Mouse (Mus musculus) inflammation-experienced regulatory T-cells (primary cell): Measurements from ENCODE around the gene E2f4. TPM values are rescaled to one million over a fixed set of nuclear protein-coding genes. Genes with fewer than 3 reads are reported as not detected.

Experiments used
- polyA plus RNA-seq, 2 experiments: library from polyadenylated mRNA; unstranded; fragments of 100-300 nt; shearing (Covaris generic); gene quantifications; one replicate each; pipeline ENCODE4 v1.2.1; 2017

E2f4 gene
- polyA plus RNA-seq, result 100 to 1,000 TPM; 150 to 169 TPM

GRCm38 (mm10) chr8:105297511-105298192 is at the start of gene E2f4:
Gene E2f4, plus strand, starts transcription at chr8:105297663.

GRCm38 (mm10) chr8:105254966-105255350 is 42.5 kb upstream of the E2f4 start, which contains the start of gene B3gnt9:
Gene B3gnt9, minus strand, starts transcription at chr8:105255153.

GRCm38 (mm10) chr8:105264024-105264982 is 33.2 kb upstream of the E2f4 start, which contains the start of the genes Tradd and Fbxl8:
Gene Tradd, minus strand, starts transcription at chr8:105264609.
Gene Fbxl8, plus strand, starts transcription at chr8:105264648.

GRCm38 (mm10) chr8:105269461-105269947 is 28.0 kb upstream of the E2f4 start, which contains the start of gene Hsf4:
Gene Hsf4, plus strand, starts transcription at chr8:105269801.

GRCm38 (mm10) chr8:105275840-105276239 is 21.6 kb upstream of the E2f4 start, which contains the start of gene Nol3:
Gene Nol3, plus strand, starts transcription at chr8:105276140.

GRCm38 (mm10) chr8:105289805-105290460 is 7.5 kb upstream of the E2f4 start, which contains the start of gene 4931428F04Rik:
Gene 4931428F04Rik, minus strand, starts transcription at chr8:105289864.

GRCm38 (mm10) chr8:105295895-105296573 is 1.4 kb upstream of the E2f4 start, which contains the start of gene Exoc3l:
Gene Exoc3l, minus strand, starts transcription at chr8:105296101.

GRCm38 (mm10) chr8:105305211-105306145 is 8.0 kb downstream of the E2f4 start, which contains the start of gene Elmo3:
Gene Elmo3, plus strand, starts transcription at chr8:105305601.

GRCm38 (mm10) chr8:105326141-105326672 is 28.7 kb downstream of the E2f4 start, which contains the start of the genes Lrrc29 and Tmem208:
Gene Lrrc29, minus strand, starts transcription at chr8:105326278.
Gene Tmem208, plus strand, starts transcription at chr8:105326354.

GRCm38 (mm10) chr8:105347428-105348221 is 50.2 kb downstream of the E2f4 start, which contains the start of gene Fhod1:
Gene Fhod1, minus strand, starts transcription at chr8:105347953.

GRCm38 (mm10) chr8:105348450-105349095 is 51.1 kb downstream of the E2f4 start, which contains the start of gene Slc9a5:
Gene Slc9a5, plus strand, starts transcription at chr8:105348843.

Other genes with a start within 250 kb of the E2f4 start
- under 1 TPM in 1 of 2 experiments, not detected in 1; 0.36 TPM for gene Ces3a, start 249.1 kb upstream of the E2f4 start, polyA plus RNA-seq
- under 1 TPM; 0.12 to 0.49 TPM for gene Ces3b, start 213.9 kb upstream of the E2f4 start, polyA plus RNA-seq
- gene Ces4a, start 165.9 kb upstream of the E2f4 start, polyA plus RNA-seq, result 1 to 10 TPM in 1 of 2 experiments, under 1 TPM in 1; 0.31 to 1.2 TPM
- 100 to 1,000 TPM; 106 to 136 TPM for gene Cbfb, start 127.0 kb upstream of the E2f4 start, polyA plus RNA-seq
- gene D230025D16Rik, start 72.5 kb upstream of the E2f4 start, polyA plus RNA-seq, result 10 to 100 TPM; 26.1 to 30.7 TPM
- gene B3gnt9, start 42.5 kb upstream of the E2f4 start, polyA plus RNA-seq, result 1 to 10 TPM; 1.7 to 2.5 TPM
- 10 to 100 TPM; 66.5 to 74.3 TPM for gene Tradd, start 33.1 kb upstream of the E2f4 start, polyA plus RNA-seq
- 10 to 100 TPM; 23.3 to 29.8 TPM for gene Fbxl8, start 33.0 kb upstream of the E2f4 start, polyA plus RNA-seq
- gene Hsf4, start 27.9 kb upstream of the E2f4 start, polyA plus RNA-seq, result 1 to 10 TPM in 1 of 2 experiments, under 1 TPM in 1; 0.88 to 1.1 TPM
- 1 to 10 TPM in 1 of 2 experiments, not detected in 1; 1.6 TPM for gene Nol3, start 21.5 kb upstream of the E2f4 start, polyA plus RNA-seq
- 1 to 10 TPM; 1.9 to 4.2 TPM for gene 4931428F04Rik, start 7.8 kb upstream of the E2f4 start, polyA plus RNA-seq
- gene Exoc3l, start 1.6 kb upstream of the E2f4 start, polyA plus RNA-seq, result 1 to 10 TPM; 2.0 to 2.1 TPM
- gene Elmo3, start 7.9 kb downstream of the E2f4 start, polyA plus RNA-seq, result 10 to 100 TPM in 1 of 2 experiments, 1 to 10 TPM in 1; 7.2 to 14.4 TPM
- gene Lrrc29, start 28.6 kb downstream of the E2f4 start, polyA plus RNA-seq, result 1 to 10 TPM; 1.9 to 2.7 TPM
- 100 to 1,000 TPM; 128 to 130 TPM for gene Tmem208, start 28.7 kb downstream of the E2f4 start, polyA plus RNA-seq
- 1 to 10 TPM; 1.0 to 1.8 TPM for gene Fhod1, start 50.3 kb downstream of the E2f4 start, polyA plus RNA-seq
- gene Slc9a5, start 51.2 kb downstream of the E2f4 start, polyA plus RNA-seq, result under 1 TPM; 0.28 to 0.60 TPM
- gene Plekhg4, start 75.6 kb downstream of the E2f4 start, polyA plus RNA-seq, result 1 to 10 TPM in 1 of 2 experiments, not detected in 1; 1.1 TPM
- 1 to 10 TPM in 1 of 2 experiments, under 1 TPM in 1; 0.65 to 1.3 TPM for gene Kctd19, start 115.8 kb downstream of the E2f4 start, polyA plus RNA-seq
- gene Lrrc36, start 115.9 kb downstream of the E2f4 start, polyA plus RNA-seq, result under 1 TPM in 1 of 2 experiments, not detected in 1; 0.53 TPM
- gene Tppp3, start 173.9 kb downstream of the E2f4 start, polyA plus RNA-seq, result under 1 TPM in 1 of 2 experiments, not detected in 1; 0.64 TPM
- gene Zdhhc1, start 199.2 kb downstream of the E2f4 start, polyA plus RNA-seq, result 1 to 10 TPM; 4.3 to 6.1 TPM
- gene Hsd11b2, start 221.1 kb downstream of the E2f4 start, polyA plus RNA-seq, result not detected